10 mouse cellular contexts compared by ENCODE assay signal in the genomic region with DNA sequence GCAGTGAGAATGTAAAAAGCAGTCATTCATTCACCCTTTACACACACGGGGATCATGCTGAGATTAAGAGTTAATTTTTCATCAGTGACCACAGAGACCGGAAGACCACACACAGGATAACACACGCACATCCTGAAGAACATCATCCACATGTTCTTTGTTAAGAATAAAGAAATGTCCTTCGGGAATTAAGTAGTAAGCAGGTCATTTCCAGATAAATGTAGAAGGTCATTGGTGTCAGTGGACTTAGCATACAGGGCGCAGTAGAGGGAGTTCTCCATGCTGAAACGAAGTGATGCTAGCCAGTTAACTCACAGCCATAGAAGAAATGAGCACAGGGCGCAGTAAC. TPM values are rescaled to one million over a fixed set of nuclear protein-coding genes. Genes with fewer than 3 reads are reported as not detected.
DNase-seq lines count a peak whose midpoint lies in the region; ATAC-seq and TF ChIP-seq lines count a peak whose summit lies in the region.
"Had no signal": no experiment of that assay in that cellular context is flagged by ENCODE, and none has a peak within 500 bp of the region (broad histone marks: within the 10 kb centered on the region; RNA-seq: fewer than 3 reads in every experiment).

No protein-coding gene starts in this region.

- no peaks in the 10 kb centered on the region for H3K36me3 ChIP-seq in heart, embryonic 11.5 days (ENCODE audit: control insufficient read depth, insufficient read depth, low read length)
- H3K36me3 ChIP-seq in forebrain, postnatal 0 days (ENCODE audit: insufficient read depth) = no peaks in the 10 kb centered on the region
- no peaks in the 10 kb centered on the region for H3K36me3 ChIP-seq in liver, embryonic 15.5 days (replicated peaks)

- H3K9me3 ChIP-seq in heart, embryonic 11.5 days (replicated peaks; ENCODE audit: control insufficient read depth, low read length) = no peaks in the 10 kb centered on the region
- no peaks in the 10 kb centered on the region for H3K9me3 ChIP-seq in forebrain, postnatal 0 days (ENCODE audit: low read length)
- H3K9me3 ChIP-seq in liver, embryonic 15.5 days (replicated peaks) = no peaks in the 10 kb centered on the region

- no peak overlapping the region for H3K27ac ChIP-seq in heart, embryonic 11.5 days (ENCODE audit: low read depth, low read length)
- no peak overlapping the region for H3K27ac ChIP-seq in forebrain, postnatal 0 days (ENCODE audit: low read depth, low read length)
- peak overlapping the region; percentile 53; the same call in 1 of the 2 replicates for H3K27ac ChIP-seq in liver, embryonic 15.5 days (replicated peaks)

- DNase-seq in heart, postnatal 10 days = no peak
- DNase-seq in forebrain, postnatal 0 days = no peak
- DNase-seq in right cerebral cortex, postnatal 4 days = no peak
- DNase-seq in MN1 (ENCODE audit: low spot score) = no peak

- TF ChIP-seq CTCF in forebrain, postnatal 0 days (IDR thresholded peaks at IDR 0.05; ENCODE audit: low read depth) = no peak

- H3K4me1 ChIP-seq in heart, embryonic 11.5 days (ENCODE audit: control insufficient read depth, insufficient read depth, low read length) = peaks cover 10% of the 10 kb centered on the region
- peaks cover 9% of the 10 kb centered on the region; the same call in 1 of the 2 replicates for H3K4me1 ChIP-seq in forebrain, postnatal 0 days (ENCODE audit: insufficient read depth)
- H3K4me1 ChIP-seq in liver, embryonic 15.5 days (replicated peaks) = peaks cover 19% of the 10 kb centered on the region

- no peak for ATAC-seq in heart, embryonic 11.5 days (replicated peaks; ENCODE audit: insufficient number of reproducible peaks, low FRiP score, low TSS enrichment)
- ATAC-seq in CD4-positive, CD25-positive, alpha-beta regulatory T cell, adult 4 months = peak; percentile 21
- no peak for ATAC-seq in forebrain, postnatal 0 days
- 0 out of 2 replicates have a peak, but pooled peaks have one; percentile 2 for ATAC-seq in liver, embryonic 15.5 days (ENCODE audit: insufficient read depth)
- ATAC-seq in frontal cortex, adult (ENCODE audit: low TSS enrichment) = no peak

- no peaks in the 10 kb centered on the region for H3K27me3 ChIP-seq in heart, embryonic 11.5 days (ENCODE audit: control insufficient read depth, insufficient read depth, low read length)
- H3K27me3 ChIP-seq in forebrain, postnatal 0 days (ENCODE audit: insufficient read depth, low read length) = no peaks in the 10 kb centered on the region
- peaks cover 11% of the 10 kb centered on the region for H3K27me3 ChIP-seq in liver, embryonic 15.5 days

- peak overlapping the region; percentile 50 for H3K4me3 ChIP-seq in heart, embryonic 11.5 days (ENCODE audit: low read depth, low read length)
- H3K4me3 ChIP-seq in forebrain, postnatal 0 days (ENCODE audit: low read depth, low read length) = peak overlapping the region; percentile 30
- 0 out of 2 replicates have a peak overlapping the region, but pooled peaks have one; percentile 1 for H3K4me3 ChIP-seq in liver, embryonic 15.5 days (replicated peaks)

- peak overlapping the region; percentile 61; the same call in 1 of the 2 replicates for H3K9ac ChIP-seq in heart, embryonic 11.5 days (ENCODE audit: low read depth, low read length)
- peak overlapping the region; percentile 26; the same call in 1 of the 2 replicates for H3K9ac ChIP-seq in forebrain, postnatal 0 days
- no peak overlapping the region for H3K9ac ChIP-seq in liver, embryonic 15.5 days

- H3K4me2 ChIP-seq in heart, embryonic 11.5 days = peak overlapping the region; percentile 82
- H3K4me2 ChIP-seq in forebrain, postnatal 0 days (ENCODE audit: low read depth) = peak overlapping the region; percentile 53
- peak overlapping the region; percentile 64 for H3K4me2 ChIP-seq in liver, embryonic 15.5 days

- 37% methylated on average over 7 of the region's 7 CpGs for WGBS in heart, embryonic 11.5 days (ENCODE audit: insufficient replicate concordance)
- 36% methylated on average over 7 of the region's 7 CpGs for WGBS in forebrain, postnatal 0 days
- 35% methylated on average over 7 of the region's 7 CpGs for WGBS in liver, embryonic 15.5 days (ENCODE audit: insufficient replicate concordance)

- intact Hi-C loops in heart, postnatal 10 days (cut with DNase I) = loop anchor here (2.0 kb wide), 1 partner anchor 36 kb away; no protein-coding TSS in a partner anchor

RNA-seq across cellular contexts. Expression of gene Cyp2d22, which starts 0.6 kb away (rescaled TPM):
- 4.1 and 4.4 TPM in 2 replicates for polyA plus RNA-seq in heart, embryonic 11.5 days (2014; fragmentation: Nextera tagmentation; extraction: Ambion mirVana)
- 10 to 100 TPM; 17.7 to 30.5 TPM for total RNA-seq in heart, postnatal 10 days (2021)
- polyA plus RNA-seq in CD4-positive, CD25-positive, alpha-beta regulatory T cell, adult 4 months (2017; shearing (Covaris generic)) = 10 to 100 TPM; 10.7 to 12.5 TPM
- 2.1 and 3.1 TPM in 2 replicates for total RNA-seq in forebrain, postnatal 0 days (2014; rRNA removed)
- polyA plus RNA-seq in forebrain, postnatal 0 days (2015; fragmentation: Nextera tagmentation; extraction: Ambion mirVana) = 1.8 and 1.9 TPM in 2 replicates
- 17.7 and 19.1 TPM in 2 replicates for polyA plus RNA-seq in liver, embryonic 15.5 days (2015; fragmentation: Nextera tagmentation; extraction: Ambion mirVana)

RNA-seq across cellular contexts. Expression of gene Cyp2d11, which starts 13.1 kb away (rescaled TPM):
- not detected in 2 replicates for polyA plus RNA-seq in heart, embryonic 11.5 days (2014; fragmentation: Nextera tagmentation; extraction: Ambion mirVana)
- total RNA-seq in heart, postnatal 10 days (2021) = not detected
- not detected for polyA plus RNA-seq in CD4-positive, CD25-positive, alpha-beta regulatory T cell, adult 4 months (2017; shearing (Covaris generic))
- not detected in 2 replicates for total RNA-seq in forebrain, postnatal 0 days (2014; rRNA removed)
- polyA plus RNA-seq in forebrain, postnatal 0 days (2015; fragmentation: Nextera tagmentation; extraction: Ambion mirVana) = not detected in 2 replicates
- polyA plus RNA-seq in liver, embryonic 15.5 days (2015; fragmentation: Nextera tagmentation; extraction: Ambion mirVana) = 0.10 TPM in 1 of 2 replicates, not detected in the other
- total RNA-seq: gastrocnemius, postnatal 10 days; megakaryocyte progenitor cell, adult 5-6 weeks had no signal

RNA-seq across cellular contexts. Expression of gene Cyp2d10, which starts 26.3 kb away (rescaled TPM):
- polyA plus RNA-seq in heart, embryonic 11.5 days (2014; fragmentation: Nextera tagmentation; extraction: Ambion mirVana) = 0.40 TPM in 1 of 2 replicates, not detected in the other
- total RNA-seq in heart, postnatal 10 days (2021) = not detected
- polyA plus RNA-seq in CD4-positive, CD25-positive, alpha-beta regulatory T cell, adult 4 months (2017; shearing (Covaris generic)) = not detected
- total RNA-seq in forebrain, postnatal 0 days (2014; rRNA removed) = not detected in 2 replicates
- polyA plus RNA-seq in forebrain, postnatal 0 days (2015; fragmentation: Nextera tagmentation; extraction: Ambion mirVana) = not detected in 2 replicates
- polyA plus RNA-seq in liver, embryonic 15.5 days (2015; fragmentation: Nextera tagmentation; extraction: Ambion mirVana) = 52.7 and 71.7 TPM in 2 replicates
- total RNA-seq: megakaryocyte progenitor cell, adult 5-6 weeks had no signal

RNA-seq across cellular contexts. Expression of gene Ndufa6, which starts 26.6 kb away (rescaled TPM):
- polyA plus RNA-seq in heart, embryonic 11.5 days (2014; fragmentation: Nextera tagmentation; extraction: Ambion mirVana) = 462 and 487 TPM in 2 replicates
- 100 to 1,000 TPM; 525 to 549 TPM for total RNA-seq in heart, postnatal 10 days (2021)
- 100 to 1,000 TPM; 433 to 535 TPM for polyA plus RNA-seq in CD4-positive, CD25-positive, alpha-beta regulatory T cell, adult 4 months (2017; shearing (Covaris generic))
- 271 and 465 TPM in 2 replicates for total RNA-seq in forebrain, postnatal 0 days (2014; rRNA removed)
- polyA plus RNA-seq in forebrain, postnatal 0 days (2015; fragmentation: Nextera tagmentation; extraction: Ambion mirVana) = 416 and 528 TPM in 2 replicates
- polyA plus RNA-seq in liver, embryonic 15.5 days (2015; fragmentation: Nextera tagmentation; extraction: Ambion mirVana) = 272 and 310 TPM in 2 replicates

RNA-seq across cellular contexts. Expression of gene Smdt1, which starts 41.9 kb away (rescaled TPM):
- 320 and 330 TPM in 2 replicates for polyA plus RNA-seq in heart, embryonic 11.5 days (2014; fragmentation: Nextera tagmentation; extraction: Ambion mirVana)
- 100 to 1,000 TPM; 195 to 202 TPM for total RNA-seq in heart, postnatal 10 days (2021)
- polyA plus RNA-seq in CD4-positive, CD25-positive, alpha-beta regulatory T cell, adult 4 months (2017; shearing (Covaris generic)) = 10 to 100 TPM; 76.9 to 95.0 TPM
- total RNA-seq in forebrain, postnatal 0 days (2014; rRNA removed) = 167 and 208 TPM in 2 replicates
- polyA plus RNA-seq in forebrain, postnatal 0 days (2015; fragmentation: Nextera tagmentation; extraction: Ambion mirVana) = 337 and 359 TPM in 2 replicates
- 176 TPM in 2 replicates for polyA plus RNA-seq in liver, embryonic 15.5 days (2015; fragmentation: Nextera tagmentation; extraction: Ambion mirVana)

Comparison
In these comparisons a context has a peak if more than half of its experiments do, and no peak if none do; other contexts are left out.
1. ATAC-seq: peak in CD4-positive, CD25-positive, alpha-beta regulatory T cell, adult 4 months (single experiment) and liver, embryonic 15.5 days (single experiment); none in heart, embryonic 11.5 days (single experiment), forebrain, postnatal 0 days (single experiment) and frontal cortex, adult (single experiment).
2. RNA of gene Cyp2d10, which starts 26.3 kb away (polyA plus RNA-seq): 52.7 to 71.7 TPM in liver, embryonic 15.5 days; 0.40 TPM in heart, embryonic 11.5 days, not detected in CD4-positive, CD25-positive, alpha-beta regulatory T cell, adult 4 months and not detected in forebrain, postnatal 0 days; every median in the first group is over 10 times any median in the second.
3. Peak in every context shown above with its lines, with median percentiles within 50 percentile points of each other: H3K4me2 ChIP-seq and H3K4me3 ChIP-seq.